Mouse (Mus musculus) E14TG2a.4 (cell line): ENCODE results near the gene Vmn1r178.
"Not testable (repeated sequence)": the region's sequence is repeated elsewhere in the genome, so short reads cannot be mapped to it uniquely, and the experiment has no call there.

Experiments used
- H3K27me3 ChIP-seq: 2 replicates; pipeline ENCODE4 v1.6.1; 2014; ENCODE audit warnings: low read length, control low read depth; ENCODE audit not compliant: insufficient read depth
- H3K36me3 ChIP-seq: 2 replicates; pipeline ENCODE4 v1.6.1; 2014; ENCODE audit warnings: low read length, control low read depth; ENCODE audit not compliant: insufficient read depth
- H3K4me1 ChIP-seq: replicated peaks from 2 replicates; pipeline ENCODE4 v1.6.1; 2014; ENCODE audit warnings: low read depth, low read length, control low read depth
- H3K4me3 ChIP-seq: replicated peaks from 2 replicates; pipeline ENCODE4 v1.5.1; 2014; ENCODE audit warnings: mild to moderate bottlenecking, low read length
- H3K9me3 ChIP-seq: 2 replicates; pipeline ENCODE4 v1.6.1; 2014; ENCODE audit warnings: low read length, control low read depth
- CTCF ChIP-seq: conservative IDR thresholded peaks from 2 replicates; pipeline ENCODE4 v1.5.1; 2014; ENCODE audit warnings: low read length
- NANOG ChIP-seq: IDR thresholded peaks from 2 replicates; pipeline ENCODE4 v1.6.1; 2014; ENCODE audit warnings: borderline replicate concordance, low read length, mixed read lengths
- POU5F1 ChIP-seq: IDR thresholded peaks from 2 replicates; pipeline ENCODE4 v1.6.1; 2014; ENCODE audit warnings: low read length, borderline replicate concordance

The Vmn1r178 gene

DNA sequence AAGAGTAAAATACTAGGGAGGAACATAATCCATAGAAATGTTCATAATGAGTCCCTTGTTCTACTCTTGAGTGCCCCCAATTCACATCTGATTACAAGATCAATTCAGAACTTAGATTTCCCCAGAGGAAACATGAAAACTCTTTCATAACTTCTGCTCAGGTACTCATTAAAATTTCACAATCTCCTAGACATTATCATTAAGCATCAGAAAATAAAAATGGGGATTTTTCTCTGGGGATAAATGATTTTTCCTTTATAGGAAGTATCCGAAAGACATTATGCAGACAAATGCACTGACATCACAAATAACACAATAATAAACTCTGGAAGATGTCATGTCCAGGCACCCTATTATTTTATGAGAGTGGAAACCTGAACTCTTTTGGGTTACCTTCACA, at the start of gene Vmn1r178:
TSS of gene Vmn1r178 (plus strand) at position 301 of the 400 bp plus-strand sequence.
- H3K36me3 ChIP-seq: no peaks in the 10 kb centered on the region
- no peaks in the 10 kb centered on the region for H3K4me1 ChIP-seq
- no peaks in the 10 kb centered on the region for H3K9me3 ChIP-seq
- no peak within 1 kb of the TSS for H3K4me3 ChIP-seq
- TF ChIP-seq POU5F1: no peak
- TF ChIP-seq CTCF: no peak
- no peak for TF ChIP-seq NANOG
- no peaks in the 10 kb centered on the region for H3K27me3 ChIP-seq

- not testable (repeated sequence) for H3K4me1 ChIP-seq, H3K9me3 ChIP-seq, H3K36me3 ChIP-seq, H3K27me3 ChIP-seq, H3K4me3 ChIP-seq
Measured at GRCm38 (mm10) chr7:23866349-23866748, 25.5 kb upstream of the Vmn1r178 start, which contains the start of gene Vmn1r177. Vmn1r177 (minus strand) TSS chr7:23866449.

- H3K4me1 ChIP-seq, H3K27me3 ChIP-seq, H3K9me3 ChIP-seq, H3K36me3 ChIP-seq, H3K4me3 ChIP-seq: not testable (repeated sequence)
Measured at GRCm38 (mm10) chr7:23876918-23877317, 14.9 kb upstream of the Vmn1r178 start.

- TF ChIP-seq NANOG: no peak
- Histone ChIP-seq H3K4me1 (no peaks in the 10 kb centered on the region), H3K27me3 (no peaks in the 10 kb centered on the region), H3K9me3 (no peaks in the 10 kb centered on the region), H3K36me3 (no peaks in the 10 kb centered on the region), H3K4me3 (no peak within 1 kb of the TSS)
Measured at GRCm38 (mm10) chr7:23926678-23927077, 34.9 kb downstream of the Vmn1r178 start, which contains the start of gene Vmn1r179. Vmn1r179 (plus strand) TSS chr7:23926978.
